ENCODE assay signal across 14 mouse cellular contexts in the genomic region with DNA sequence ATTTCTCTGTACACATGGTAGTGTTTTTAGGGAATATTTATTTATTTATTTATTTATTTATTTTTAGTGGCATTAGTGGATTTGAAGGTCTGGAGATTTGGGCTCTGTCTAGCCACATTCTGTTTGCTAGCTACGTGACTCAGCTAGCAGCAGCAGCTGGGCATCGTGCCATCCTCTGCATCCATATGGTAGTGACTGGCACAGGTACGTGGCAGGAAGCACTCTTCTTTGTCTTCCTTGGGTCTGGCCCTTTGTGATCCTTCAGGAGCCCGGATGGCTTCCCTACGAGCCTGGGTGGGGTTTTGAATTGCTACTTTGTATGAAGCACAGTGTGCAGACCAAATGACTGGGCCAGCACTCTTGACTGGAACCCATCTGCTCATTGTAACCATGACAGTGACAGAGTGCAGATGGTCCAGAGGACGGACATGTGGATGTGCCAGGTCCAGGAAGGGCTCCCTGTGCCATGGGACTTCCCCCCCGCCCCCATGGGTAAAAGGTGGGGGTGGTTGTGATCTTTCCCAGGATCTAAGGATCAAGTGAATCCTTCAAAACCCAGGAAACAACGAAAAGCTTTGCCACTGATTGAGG.
DNase-seq lines count a peak whose midpoint lies in the region; ATAC-seq lines count a peak whose summit lies in the region.
"Had no signal": no experiment of that assay in that cellular context is flagged by ENCODE, and none has a peak within 500 bp of the region (broad histone marks: within the 10 kb centered on the region; RNA-seq: fewer than 3 reads in every experiment).

No protein-coding gene starts in this region.

- no peaks in the 10 kb centered on the region for H3K9me3 ChIP-seq in hindbrain, embryonic 16.5 days (ENCODE audit: control insufficient read depth, low read length)
- H3K9me3 ChIP-seq in hindbrain, embryonic 10.5 days: no peaks in the 10 kb centered on the region
- H3K9me3 ChIP-seq: embryonic facial prominence, embryonic 12.5 days; heart, embryonic 15.5 days; limb, embryonic 13.5 days; liver, embryonic 15.5 days had no signal

- WGBS in hindbrain, embryonic 16.5 days: 67% methylated on average over 8 of the region's 8 CpGs
- WGBS in hindbrain, embryonic 10.5 days: 80% methylated on average over 8 of the region's 8 CpGs

- ATAC-seq in hindbrain, embryonic 16.5 days: peak; percentile 56; the same call in 1 of the 2 replicates

- H3K4me2 ChIP-seq in hindbrain, embryonic 16.5 days (ENCODE audit: low read length): no peak overlapping the region
- H3K4me2 ChIP-seq: embryonic facial prominence, embryonic 12.5 days; heart, embryonic 15.5 days; limb, embryonic 13.5 days; liver, embryonic 15.5 days had no signal

- H3K4me3 ChIP-seq in hindbrain, embryonic 16.5 days (ENCODE audit: low read length): no peak overlapping the region
- H3K4me3 ChIP-seq in hindbrain, embryonic 10.5 days: no peak overlapping the region
- H3K4me3 ChIP-seq: embryonic facial prominence, embryonic 12.5 days; heart, embryonic 15.5 days; left cerebral cortex, adult 2 months; limb, embryonic 13.5 days; liver, embryonic 15.5 days had no signal

- peak; percentile 26 to 28 for DNase-seq in cerebellum, adult 18-20 months
- DNase-seq in cerebellum, adult 11 months: no peak
- DNase-seq in hindbrain, embryonic 10.5 days (ENCODE audit: low spot score): no peak
- DNase-seq in right cerebral cortex, adult 2 months (ENCODE audit: low spot score in 2 of 2): peak; percentile 46 to 67
- DNase-seq in right cerebral cortex, postnatal 25 days: no peak
- no peak for DNase-seq in heart, adult 9 months (ENCODE audit: low spot score in 2 of 2)
- DNase-seq: lung, postnatal 10 days; thymus, postnatal 36 days had no signal

- H3K27me3 ChIP-seq in hindbrain, embryonic 16.5 days (replicated peaks; ENCODE audit: control insufficient read depth, insufficient read depth, low read length): no peaks in the 10 kb centered on the region
- H3K27me3 ChIP-seq in hindbrain, embryonic 10.5 days (ENCODE audit: insufficient read depth, poor library complexity, severe bottlenecking): no peaks in the 10 kb centered on the region
- H3K27me3 ChIP-seq: embryonic facial prominence, embryonic 12.5 days; heart, embryonic 15.5 days; limb, embryonic 13.5 days; liver, embryonic 15.5 days had no signal

- H3K27ac ChIP-seq in hindbrain, embryonic 16.5 days (ENCODE audit: low read depth, low read length): no peak overlapping the region
- H3K27ac ChIP-seq in hindbrain, embryonic 10.5 days: no peak overlapping the region
- H3K27ac ChIP-seq: embryonic facial prominence, embryonic 12.5 days; heart, embryonic 15.5 days; left cerebral cortex, adult 2 months; limb, embryonic 13.5 days; liver, embryonic 15.5 days had no signal

- no peak overlapping the region for H3K9ac ChIP-seq in hindbrain, embryonic 16.5 days (ENCODE audit: low read depth, low read length)
- H3K9ac ChIP-seq: embryonic facial prominence, embryonic 12.5 days; heart, embryonic 15.5 days; limb, embryonic 13.5 days; liver, embryonic 15.5 days had no signal

- H3K36me3 ChIP-seq in hindbrain, embryonic 16.5 days (ENCODE audit: control insufficient read depth, insufficient read depth, low read length): no peaks in the 10 kb centered on the region
- no peaks in the 10 kb centered on the region for H3K36me3 ChIP-seq in hindbrain, embryonic 10.5 days
- H3K36me3 ChIP-seq: embryonic facial prominence, embryonic 12.5 days; heart, embryonic 15.5 days; limb, embryonic 13.5 days; liver, embryonic 15.5 days had no signal

- H3K4me1 ChIP-seq in hindbrain, embryonic 16.5 days (ENCODE audit: control insufficient read depth, insufficient read depth, low read depth, low read length): no peaks in the 10 kb centered on the region
- H3K4me1 ChIP-seq in hindbrain, embryonic 10.5 days (replicated peaks): no peaks in the 10 kb centered on the region
- H3K4me1 ChIP-seq: heart, embryonic 15.5 days; limb, embryonic 13.5 days; liver, embryonic 15.5 days had no signal

Comparison
In these comparisons a context has a peak if more than half of its experiments do, and no peak if none do; other contexts are left out.
1. DNase-seq: peak in cerebellum, adult 18-20 months (2 of 2) and right cerebral cortex, adult 2 months (2 of 2); none in cerebellum, adult 11 months (single experiment), hindbrain, embryonic 10.5 days (single experiment), right cerebral cortex, postnatal 25 days (single experiment) and heart, adult 9 months (0 of 2).